Mouse (Mus musculus): ENCODE data around the gene Stap2. TPM values are rescaled to one million over a fixed set of nuclear protein-coding genes. Genes with fewer than 3 reads are reported as not detected.

Stap2 gene
- total RNA-seq, 1 experiment: 3.4 TPM

- peaks cover 0 to 6% of the 10 kb centered on the region in 2 experiments; a peak in 2 of 4 replicates for H3K4me1 ChIP-seq (ENCODE audit: control insufficient read depth in 2 of 2, insufficient read depth in 2 of 2, low read length in 2 of 2, poor library complexity in 1 of 2)
- no peak overlapping the region for H3K9ac ChIP-seq (ENCODE audit: insufficient read depth, low read depth, low read length, poor library complexity, severe bottlenecking)
- H3K4me3 ChIP-seq (ENCODE audit: insufficient read depth in 1 of 2, low read depth in 1 of 2, low read length in 2 of 2, poor library complexity in 1 of 2, severe bottlenecking in 1 of 2): no peak overlapping the region
- in situ Hi-C loops (cut with MboI; ENCODE audit: low sequenced_read_pairs in 2 of 2, unreplicated experiment in 2 of 2): no loop called here
- DNase-seq (ENCODE audit: low read depth, low spot score): no peak
- TF ChIP-seq MAFK (IDR thresholded peaks at IDR 0.05; ENCODE audit: insufficient read depth, low read depth, low read length) (no peak), ZNF384 (IDR thresholded peaks at IDR 0.05; ENCODE audit: low read depth, low read length) (no peak), HCFC1 (IDR thresholded peaks at IDR 0.05; ENCODE audit: borderline replicate concordance, insufficient read depth, low read length) (no peak), CHD2 (IDR thresholded peaks at IDR 0.05; ENCODE audit: low read depth, low read length) (no peak), ZC3H11A (IDR thresholded peaks at IDR 0.05; ENCODE audit: borderline replicate concordance, low read depth, low read length) (no peak)
- no peak overlapping the region for H3K27ac ChIP-seq (ENCODE audit: insufficient read depth, low read depth, low read length, poor library complexity, severe bottlenecking)
- no peaks in the 10 kb centered on the region for H3K9me3 ChIP-seq (ENCODE audit: control insufficient read depth, insufficient read depth, low read depth, low read length)
- no peaks in the 10 kb centered on the region for H3K36me3 ChIP-seq (ENCODE audit: control insufficient read depth, insufficient read depth, low read length, poor library complexity, severe bottlenecking)
These were observed 2.4 kb downstream of the Stap2 start for GRCm38 (mm10) chr17:56003000-56003399.

- Histone ChIP-seq H3K27ac (ENCODE audit: insufficient read depth, low read depth, low read length, poor library complexity, severe bottlenecking) (no peak overlapping the region), H3K4me1 (ENCODE audit: control insufficient read depth in 2 of 2, insufficient read depth in 2 of 2, low read length in 2 of 2, poor library complexity in 1 of 2) (peaks cover 0 to 5% of the 10 kb centered on the region in 2 experiments; a peak in 1 of 4 replicates), H3K9ac (ENCODE audit: insufficient read depth, low read depth, low read length, poor library complexity, severe bottlenecking) (peak overlapping the region; percentile 67), H3K36me3 (ENCODE audit: control insufficient read depth, insufficient read depth, low read length, poor library complexity, severe bottlenecking) (peaks cover 3% of the 10 kb centered on the region; the same call in 1 of the 2 replicates), H3K4me3 (ENCODE audit: insufficient read depth in 1 of 2, low read depth in 1 of 2, low read length in 2 of 2, poor library complexity in 1 of 2, severe bottlenecking in 1 of 2) (peak overlapping the region; percentile 46 to 87), H3K9me3 (ENCODE audit: control insufficient read depth, insufficient read depth, low read depth, low read length) (no peaks in the 10 kb centered on the region)
- no peak for DNase-seq (ENCODE audit: low read depth, low spot score)
- TF ChIP-seq ZC3H11A (IDR thresholded peaks at IDR 0.05; ENCODE audit: borderline replicate concordance, low read depth, low read length): no peak
- no peak for TF ChIP-seq CHD2 (IDR thresholded peaks at IDR 0.05; ENCODE audit: low read depth, low read length)
- TF ChIP-seq MAFK (IDR thresholded peaks at IDR 0.05; ENCODE audit: insufficient read depth, low read depth, low read length): no peak
- no peak for TF ChIP-seq HCFC1 (IDR thresholded peaks at IDR 0.05; ENCODE audit: borderline replicate concordance, insufficient read depth, low read length)
- no peak for TF ChIP-seq ZNF384 (IDR thresholded peaks at IDR 0.05; ENCODE audit: low read depth, low read length)
- in situ Hi-C loops (cut with MboI; ENCODE audit: low sequenced_read_pairs in 2 of 2, unreplicated experiment in 2 of 2): no loop called here
These were observed 5.4 kb downstream of the Stap2 start for GRCm38 (mm10) chr17:55999794-56000499.

- in situ Hi-C loops (cut with MboI; ENCODE audit: low sequenced_read_pairs in 2 of 2, unreplicated experiment in 2 of 2): no loop called here
- Histone ChIP-seq H3K9me3 (ENCODE audit: control insufficient read depth, insufficient read depth, low read depth, low read length) (no peaks in the 10 kb centered on the region), H3K4me3 (ENCODE audit: insufficient read depth in 1 of 2, low read depth in 1 of 2, low read length in 2 of 2, poor library complexity in 1 of 2, severe bottlenecking in 1 of 2) (peak overlapping the region in 1 of 2 experiments; percentile 14; a peak in 1 of 4 replicates), H3K9ac (ENCODE audit: insufficient read depth, low read depth, low read length, poor library complexity, severe bottlenecking) (0 out of 2 replicates have a peak overlapping the region, but pooled peaks have one; percentile 3), H3K36me3 (ENCODE audit: control insufficient read depth, insufficient read depth, low read length, poor library complexity, severe bottlenecking) (peaks cover 3% of the 10 kb centered on the region; the same call in 1 of the 2 replicates), H3K27ac (ENCODE audit: insufficient read depth, low read depth, low read length, poor library complexity, severe bottlenecking) (no peak overlapping the region), H3K4me1 (ENCODE audit: control insufficient read depth in 2 of 2, insufficient read depth in 2 of 2, low read length in 2 of 2, poor library complexity in 1 of 2) (peaks cover 0 to 5% of the 10 kb centered on the region in 2 experiments; a peak in 1 of 4 replicates)
- no peak for DNase-seq (ENCODE audit: low read depth, low spot score)
- TF ChIP-seq ZC3H11A (IDR thresholded peaks at IDR 0.05; ENCODE audit: borderline replicate concordance, low read depth, low read length): no peak
- TF ChIP-seq CHD2 (IDR thresholded peaks at IDR 0.05; ENCODE audit: low read depth, low read length): no peak
- TF ChIP-seq MAFK (IDR thresholded peaks at IDR 0.05; ENCODE audit: insufficient read depth, low read depth, low read length): no peak
- no peak for TF ChIP-seq ZNF384 (IDR thresholded peaks at IDR 0.05; ENCODE audit: low read depth, low read length)
- no peak for TF ChIP-seq HCFC1 (IDR thresholded peaks at IDR 0.05; ENCODE audit: borderline replicate concordance, insufficient read depth, low read length)
These were observed 9.4 kb downstream of the Stap2 start for GRCm38 (mm10) chr17:55996007-55996406.

GRCm38 (mm10) chr17:55990278-55990898, 15.0 kb downstream of the Stap2 start:
- Histone ChIP-seq H3K36me3 (ENCODE audit: control insufficient read depth, insufficient read depth, low read length, poor library complexity, severe bottlenecking) (peaks cover 2% of the 10 kb centered on the region; the same call in 1 of the 2 replicates), H3K9ac (ENCODE audit: insufficient read depth, low read depth, low read length, poor library complexity, severe bottlenecking) (no peak overlapping the region), H3K9me3 (ENCODE audit: control insufficient read depth, insufficient read depth, low read depth, low read length) (no peaks in the 10 kb centered on the region), H3K4me3 (ENCODE audit: insufficient read depth in 1 of 2, low read depth in 1 of 2, low read length in 2 of 2, poor library complexity in 1 of 2, severe bottlenecking in 1 of 2) (no peak overlapping the region), H3K27ac (ENCODE audit: insufficient read depth, low read depth, low read length, poor library complexity, severe bottlenecking) (no peak overlapping the region), H3K4me1 (ENCODE audit: control insufficient read depth in 2 of 2, insufficient read depth in 2 of 2, low read length in 2 of 2, poor library complexity in 1 of 2) (no peaks in the 10 kb centered on the region; a peak in 1 of 4 replicates)
- in situ Hi-C loops (cut with MboI; ENCODE audit: low sequenced_read_pairs in 2 of 2, unreplicated experiment in 2 of 2): no loop called here
- no peak for DNase-seq (ENCODE audit: low read depth, low spot score)
- TF ChIP-seq MAFK (IDR thresholded peaks at IDR 0.05; ENCODE audit: insufficient read depth, low read depth, low read length): no peak
- no peak for TF ChIP-seq ZC3H11A (IDR thresholded peaks at IDR 0.05; ENCODE audit: borderline replicate concordance, low read depth, low read length)
- no peak for TF ChIP-seq HCFC1 (IDR thresholded peaks at IDR 0.05; ENCODE audit: borderline replicate concordance, insufficient read depth, low read length)
- TF ChIP-seq CHD2 (IDR thresholded peaks at IDR 0.05; ENCODE audit: low read depth, low read length): no peak
- no peak for TF ChIP-seq ZNF384 (IDR thresholded peaks at IDR 0.05; ENCODE audit: low read depth, low read length)
